Mouse (Mus musculus): Measurements from ENCODE around the gene Pde6g.

The Pde6g gene

GRCm38 (mm10) chr11:120453306-120453705, at the start of gene Pde6g:
TSS of gene Pde6g (minus strand) at chr11:120453500.
- no peak for DNase-seq

DNA sequence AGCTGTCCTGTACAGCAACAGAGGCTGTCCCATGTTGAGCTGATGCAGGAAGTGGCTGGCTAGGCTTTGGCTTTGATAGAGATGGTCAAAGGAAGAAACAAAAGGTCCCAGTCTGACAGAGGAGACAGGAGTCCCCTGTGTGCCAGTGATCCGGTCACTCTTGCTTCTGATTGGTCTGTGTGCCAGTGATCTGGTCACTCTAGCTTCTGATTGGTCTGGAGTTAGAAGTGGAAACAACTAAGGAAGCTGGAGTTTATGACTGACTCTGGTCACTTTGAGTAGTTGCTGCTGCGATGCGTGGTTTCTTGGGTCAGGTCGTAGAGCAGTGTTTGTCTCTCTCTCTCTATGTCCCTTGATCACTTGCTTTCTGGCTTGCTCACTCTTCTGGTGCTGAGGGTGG, 48.4 kb upstream of the Pde6g start:
- DNase-seq, result no peak

GRCm38 (mm10) chr11:120501018-120501417, 47.7 kb upstream of the Pde6g start:
- DNase-seq, result no peak

GRCm38 (mm10) chr11:120500357-120500756, 47.1 kb upstream of the Pde6g start:
- DNase-seq, result no peak

DNA sequence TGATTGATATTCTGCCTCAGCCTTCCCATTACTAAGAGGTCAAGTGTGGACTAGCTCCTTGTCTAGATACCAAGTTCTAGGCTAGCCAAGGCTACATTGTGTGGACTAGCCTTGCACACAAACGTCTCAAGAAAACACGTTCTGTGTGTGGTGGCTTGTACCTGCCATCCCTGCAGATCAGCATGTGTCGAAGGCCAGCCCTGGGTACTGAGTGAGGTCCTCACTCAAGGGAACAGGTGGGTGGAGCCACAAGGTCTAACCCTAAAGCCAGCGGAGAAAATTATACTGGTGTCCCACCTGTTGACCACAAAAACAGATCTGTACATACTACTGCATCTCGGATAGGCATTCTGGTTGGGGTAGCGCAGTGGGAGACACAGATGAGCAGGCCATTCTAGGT, 46.6 kb upstream of the Pde6g start:
- no peak for DNase-seq

DNA sequence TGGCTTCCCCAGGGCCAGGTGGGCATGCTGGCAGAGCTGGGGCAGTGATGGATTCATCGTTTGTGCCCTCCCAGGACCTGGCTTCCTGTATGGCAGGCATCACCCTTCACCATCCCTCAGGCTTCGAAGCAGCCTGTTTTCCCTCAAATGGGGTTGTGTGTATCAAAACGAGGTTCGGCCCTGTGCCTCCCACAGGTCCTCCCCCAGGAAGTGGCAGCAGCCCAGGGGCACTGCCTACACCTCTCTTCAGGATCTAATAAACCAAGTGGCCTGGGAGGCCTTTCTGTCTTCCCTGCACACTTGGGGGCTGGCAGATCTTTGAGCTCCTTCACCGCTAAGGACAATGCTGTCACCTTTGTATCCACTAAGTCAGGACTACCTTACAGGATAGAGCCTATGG, 45.6 kb upstream of the Pde6g start:
- no peak for DNase-seq

DNA sequence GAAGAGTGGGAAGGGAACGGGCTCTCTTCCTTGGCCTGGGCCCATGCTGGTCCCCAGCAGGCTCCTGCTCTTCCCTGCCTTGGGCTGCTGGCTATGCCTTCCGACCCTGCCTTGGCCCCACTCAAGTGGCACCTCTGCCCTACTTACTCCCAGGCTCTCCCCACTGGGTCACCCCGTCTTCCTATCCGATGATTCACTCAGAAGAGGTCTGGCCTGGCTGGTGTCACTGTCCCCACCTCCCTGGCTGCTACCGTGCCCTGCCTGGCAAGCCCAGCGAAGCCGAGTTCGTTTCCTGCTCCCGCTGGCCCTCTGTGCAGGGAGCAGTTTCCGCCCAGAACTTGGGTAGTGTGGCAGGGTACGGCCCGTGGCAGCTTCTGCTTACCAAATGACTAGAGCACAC, 44.9 kb upstream of the Pde6g start:
- DNase-seq, result no peak

- no peak for DNase-seq
Observed at GRCm38 (mm10) chr11:120497436-120497835, 44.1 kb upstream of the Pde6g start.

DNA sequence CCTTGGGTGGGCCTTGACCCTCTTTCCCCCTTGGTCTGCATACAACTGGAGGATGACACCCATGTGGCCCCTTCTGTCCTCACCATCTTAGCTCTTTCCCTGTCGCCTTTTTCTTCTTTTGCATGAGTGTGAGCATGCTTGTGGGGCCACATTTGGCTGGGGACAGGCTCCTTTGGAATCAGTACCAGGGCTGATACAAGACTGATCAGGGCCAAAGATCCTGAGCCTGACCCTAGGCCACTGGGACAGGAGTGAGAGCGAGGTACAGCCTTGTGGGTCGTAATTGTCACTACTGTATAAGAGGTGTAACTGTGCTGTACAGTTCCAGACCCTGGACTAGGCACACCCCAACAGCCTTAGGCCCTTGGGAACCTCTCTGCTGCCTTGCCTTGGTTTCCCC, 40.6 kb upstream of the Pde6g start:
- no peak for DNase-seq

DNA sequence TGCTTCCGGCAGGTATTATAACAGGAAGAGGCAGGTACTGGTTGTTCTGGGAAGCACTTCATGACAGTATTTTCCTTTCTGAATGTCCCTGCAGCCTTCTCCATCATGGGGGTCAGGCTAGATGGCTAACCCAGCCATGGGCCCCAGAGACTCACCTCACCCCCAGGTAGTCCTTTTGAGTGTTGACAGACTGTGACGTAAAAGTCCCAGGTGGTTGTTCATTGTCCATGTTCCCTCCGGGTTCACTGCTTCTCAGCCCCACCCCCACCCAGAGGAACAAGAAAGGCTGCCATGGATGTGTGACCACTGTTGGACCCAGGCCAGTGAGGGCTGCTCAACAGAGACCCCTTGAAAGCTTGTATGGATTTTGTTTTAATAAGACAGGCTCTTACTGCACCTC, 40.1 kb upstream of the Pde6g start:
- no peak for DNase-seq

GRCm38 (mm10) chr11:120492878-120493203, 39.5 kb upstream of the Pde6g start:
- no peak for DNase-seq

GRCm38 (mm10) chr11:120492024-120492877, 39.0 kb upstream of the Pde6g start:
- DNase-seq, result no peak

DNA sequence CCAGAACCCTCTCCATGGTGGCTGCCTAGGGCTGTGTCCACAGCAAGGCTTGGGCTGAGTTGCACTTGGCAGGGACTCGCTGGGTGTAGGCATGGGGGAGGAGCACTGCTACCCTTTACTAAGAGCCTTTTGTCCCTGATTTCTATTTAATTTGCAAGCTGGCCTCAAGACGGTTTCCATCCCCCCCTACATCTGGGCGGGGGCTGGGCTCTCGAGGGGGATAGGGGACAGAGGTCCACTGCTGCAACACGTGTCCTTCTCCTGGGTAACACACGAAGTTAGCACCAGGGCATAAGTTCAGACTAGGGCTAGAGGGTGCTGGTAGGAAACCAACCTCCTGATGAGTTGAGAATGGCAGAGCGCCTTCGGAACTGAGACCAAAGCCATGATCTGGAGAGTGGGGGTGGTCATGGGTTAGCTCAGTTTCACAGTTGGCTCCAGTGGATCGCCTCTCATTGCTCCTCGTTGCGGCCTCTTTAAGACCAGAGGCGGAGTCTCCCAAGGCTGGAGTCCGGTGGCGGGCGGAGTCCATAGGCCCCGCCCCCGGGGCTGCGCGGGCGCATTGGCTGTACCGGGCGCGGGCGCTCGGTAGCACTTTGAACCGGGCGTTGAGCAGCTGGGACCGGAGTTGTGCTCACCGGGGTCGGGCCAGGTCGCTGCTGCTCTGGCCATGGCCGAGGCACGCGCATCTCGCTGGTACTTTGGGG, 38.2 kb upstream of the Pde6g start, which contains the start of gene Slc25a10:
Gene Slc25a10 (plus strand): TSS at position 524 of the 707 bp plus-strand sequence.
- DNase-seq, result peak; percentile 88 to 89

- no peak for DNase-seq
Observed at GRCm38 (mm10) chr11:120490291-120491046, 37.2 kb upstream of the Pde6g start.

DNA sequence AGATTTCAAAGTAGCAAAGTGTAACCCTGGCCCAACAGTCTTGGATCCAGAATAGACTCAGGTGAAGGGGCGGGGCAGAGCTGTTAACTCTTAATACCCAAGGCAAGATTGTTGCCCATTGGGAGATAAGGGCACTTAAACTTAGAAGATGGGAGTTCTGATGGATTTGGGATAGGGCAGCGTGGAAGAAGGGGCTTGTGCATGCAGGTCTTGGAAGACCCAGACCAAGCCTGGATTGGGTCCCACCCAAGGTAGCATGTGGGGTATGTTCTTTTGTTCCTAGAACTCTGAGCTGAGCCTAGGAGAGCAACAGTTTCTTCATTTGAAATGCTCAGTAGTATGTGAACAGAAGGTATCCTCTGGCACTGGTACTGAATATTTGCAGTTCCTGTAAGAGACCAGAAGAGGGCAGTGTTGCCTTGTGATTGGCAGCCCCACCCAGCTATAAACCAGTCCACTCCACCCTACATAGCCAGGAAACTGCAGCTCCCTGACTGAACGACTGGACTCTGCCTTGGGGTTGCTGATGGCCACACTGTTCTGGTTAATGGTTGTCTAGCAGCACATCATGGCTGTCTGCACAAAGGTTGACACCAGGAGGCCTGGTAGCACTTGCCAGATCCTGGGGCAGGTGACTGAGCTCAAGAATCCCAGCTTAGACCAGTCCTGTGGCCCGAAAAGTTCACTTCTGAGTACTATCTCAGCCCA, 35.9 kb upstream of the Pde6g start:
- peak; percentile 77 to 83 for DNase-seq

- no peak for DNase-seq
Observed at GRCm38 (mm10) chr11:120488516-120488915, 35.2 kb upstream of the Pde6g start.

- no peak for DNase-seq
Observed at GRCm38 (mm10) chr11:120485251-120485650, 32.0 kb upstream of the Pde6g start.

- DNase-seq, result peak; percentile 88 to 91
Observed at GRCm38 (mm10) chr11:120484265-120484981, 31.1 kb upstream of the Pde6g start, which contains the start of gene Mrpl12. TSS of gene Mrpl12 (plus strand) at chr11:120484613.

GRCm38 (mm10) chr11:120483448-120483934, 30.2 kb upstream of the Pde6g start:
- no peak for DNase-seq

DNA sequence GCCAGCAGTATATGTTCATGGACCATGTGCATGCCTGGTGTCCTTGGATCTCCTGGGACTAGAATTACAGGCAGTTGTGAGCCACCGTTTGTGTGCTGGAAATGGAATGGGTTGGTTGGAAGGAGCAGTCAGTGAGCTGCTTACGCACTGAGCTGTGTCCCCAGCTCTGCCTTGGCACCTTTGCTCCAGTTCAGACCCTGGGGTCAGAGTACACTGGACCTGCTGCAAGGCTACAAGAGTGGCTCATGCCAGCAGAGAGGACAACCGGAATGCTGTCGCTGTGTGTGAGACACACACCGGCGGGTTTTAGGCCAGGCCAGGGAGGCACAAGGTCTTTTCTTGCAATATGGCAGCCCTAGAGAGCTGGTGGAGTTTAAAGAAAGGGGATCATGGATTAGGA, 18.8 kb upstream of the Pde6g start:
- DNase-seq, result no peak

DNA sequence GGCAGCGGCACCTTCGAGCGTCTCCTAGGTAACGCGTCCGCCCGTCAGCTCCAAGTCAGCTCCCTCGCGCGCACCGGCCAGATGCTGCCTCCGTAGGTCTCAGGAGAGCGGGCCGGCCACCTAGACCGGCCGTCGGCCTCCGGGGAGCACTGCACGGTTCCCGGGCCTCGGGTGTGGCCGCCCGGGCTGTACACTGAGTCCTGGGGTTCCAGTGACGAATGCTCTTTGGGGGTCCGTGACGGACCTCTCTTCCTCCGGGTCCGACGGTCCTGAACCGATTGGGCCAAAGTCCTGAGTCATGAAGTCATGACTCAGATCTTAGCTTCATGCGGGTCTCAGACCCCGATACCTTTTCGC, 14.4 kb upstream of the Pde6g start:
- DNase-seq, result no peak
